Mouse (Mus musculus): ENCODE results near the gene Mprip.

- TF ChIP-seq GATA1 (IDR thresholded peaks at IDR 0.05; ENCODE audit: low read length) (no peak), TAL1 (IDR thresholded peaks at IDR 0.05; ENCODE audit: low read length) (no peak)
Measured at GRCm38 (mm10) chr11:59778181-59778873, 117.2 kb downstream of the Mprip start.

All from erythroblast, embryonic 14.5 days (primary cell).